Mouse (Mus musculus) liver, embryonic 13.5 days (tissue): ENCODE results near the gene Gm21987. TPM values are rescaled to one million over a fixed set of nuclear protein-coding genes. Genes with fewer than 3 reads are reported as not detected.
A peak's percentile ranks its signal among the peaks of the same experiment; 100 is the strongest.

Experiments
- ATAC-seq: fragments of 200-750 bp; cut with Nextera tagmentation; 2 replicates; pipeline ENCODE4 v1.8.0; 2017; ENCODE audit warnings: low read depth, mild to moderate bottlenecking, moderate number of reproducible peaks, moderate library complexity
- DNase-seq: peaks from one replicate; pipeline ENCODE4 v3.0.0; 2022
- H3K27ac ChIP-seq: fragments of 300-500 bp; sonication (generic); 2 replicates; pipeline ENCODE4 v1.5.1; 2015; ENCODE audit warnings: moderate library complexity, mild to moderate bottlenecking, inconsistent platforms
- H3K27me3 ChIP-seq: fragments of 300-500 bp; sonication (generic); 2 replicates; pipeline ENCODE4 v1.6.1; 2015; ENCODE audit warnings: mild to moderate bottlenecking, inconsistent platforms
- H3K36me3 ChIP-seq: fragments of 300-500 bp; sonication (generic); 2 replicates; pipeline ENCODE4 v1.6.1; 2015; ENCODE audit warnings: mild to moderate bottlenecking, inconsistent platforms
- H3K4me1 ChIP-seq: fragments of 300-500 bp; sonication (generic); replicated peaks from 2 replicates; pipeline ENCODE4 v1.6.1; 2015; ENCODE audit warnings: inconsistent platforms
- H3K4me2 ChIP-seq: fragments of 300-500 bp; sonication (generic); 2 replicates; pipeline ENCODE4 v1.6.1; 2015; ENCODE audit warnings: inconsistent platforms, mild to moderate bottlenecking, moderate library complexity
- H3K4me3 ChIP-seq: fragments of 300-500 bp; sonication (generic); replicated peaks from 2 replicates; pipeline ENCODE4 v1.5.1; 2015; ENCODE audit warnings: mild to moderate bottlenecking, inconsistent platforms
- H3K9ac ChIP-seq: fragments of 300-500 bp; sonication (generic); 2 replicates; pipeline ENCODE4 v1.6.1; 2015; ENCODE audit warnings: mild to moderate bottlenecking, inconsistent platforms
- H3K9me3 ChIP-seq: fragments of 300-500 bp; sonication (generic); replicated peaks from 2 replicates; pipeline ENCODE4 v1.6.1; 2016; ENCODE audit warnings: inconsistent platforms
- WGBS: fragments of 180-500 bp; shearing (Covaris S2); methylation state at CpG from one replicate; pipeline ENCODE4 v1.1.7; 2015; ENCODE audit not compliant: insufficient replicate concordance; 5-methylcytosine and 5-hydroxymethylcytosine counted together
- polyA plus RNA-seq: library from polyadenylated mRNA; unstranded; fragments of >200 nt; fragmentation: Nextera tagmentation; extraction: Ambion mirVana; gene quantifications from 2 replicates; pipeline ENCODE4 v1.2.1, GENCODE M21; 2015

Gene Gm21987
- not detected in 2 replicates for polyA plus RNA-seq

DNA sequence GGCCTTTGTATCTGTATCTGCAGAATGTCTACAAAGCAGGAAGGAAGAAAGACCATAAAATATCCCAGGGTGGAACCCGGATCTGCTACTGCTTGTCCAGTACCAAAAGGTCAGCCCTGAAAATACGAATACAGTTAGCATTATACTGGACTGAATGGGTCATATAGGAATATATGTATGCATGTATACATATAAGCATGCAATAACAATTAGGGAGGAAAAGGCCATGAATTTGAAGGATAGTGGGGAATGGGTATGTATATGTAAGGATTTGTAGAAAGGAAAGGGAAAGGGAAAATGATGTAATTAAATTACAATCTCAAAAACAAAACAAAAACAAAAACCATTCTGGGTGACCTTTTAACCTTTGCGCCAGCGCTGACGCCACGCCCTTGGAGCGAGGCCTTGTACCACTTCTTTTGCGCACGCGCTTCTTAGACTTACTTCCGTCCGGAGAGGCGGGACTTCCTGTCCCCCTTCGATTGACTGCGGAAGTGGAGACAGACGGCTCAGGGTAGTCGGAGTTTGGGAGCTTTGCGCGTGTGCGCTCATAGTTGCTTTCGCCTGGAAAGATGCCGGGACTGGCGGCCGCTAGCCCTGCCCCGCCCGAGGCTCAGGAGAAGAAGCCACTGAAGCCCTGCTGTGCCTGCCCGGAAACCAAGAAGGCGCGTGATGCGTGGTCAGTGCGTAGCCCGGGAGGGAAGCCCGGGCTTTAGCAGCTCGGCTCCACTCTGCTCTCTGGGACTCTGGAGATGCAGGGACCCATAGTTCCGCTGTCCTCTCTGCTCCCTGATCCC, at the start of gene Gm21987, which contains the start of gene Cox17:
Gm21987 (plus strand) TSS at position 512 of the 797 bp plus-strand sequence.
Cox17 (plus strand) TSS at position 463 of the 797 bp plus-strand sequence.
- Histone ChIP-seq H3K27me3 (peaks cover 3% of the 10 kb centered on the region; the same call in 1 of the 2 replicates), H3K4me2 (peak within 1 kb of the TSS; percentile 88), H3K9ac (peak within 1 kb of the TSS; percentile 93), H3K9me3 (no peaks in the 10 kb centered on the region), H3K36me3 (peaks cover 27% of the 10 kb centered on the region), H3K27ac (peak within 1 kb of the TSS; percentile 96), H3K4me1 (peaks cover 63% of the 10 kb centered on the region), H3K4me3 (peak within 1 kb of the TSS; percentile 89)
- DNase-seq (peak; percentile 89), ATAC-seq (peak; percentile 95)
- WGBS = 1% methylated on average over 35 of the region's 35 CpGs

- no peak overlapping the region for H3K4me3 ChIP-seq
- 0 out of 2 replicates have a peak, but pooled peaks cover 3% of the 10 kb centered on the region for H3K4me1 ChIP-seq
- H3K4me2 ChIP-seq = no peak overlapping the region
- 66% methylated on average over 6 of the region's 6 CpGs for WGBS
- H3K27me3 ChIP-seq = no peaks in the 10 kb centered on the region
- no peak overlapping the region for H3K27ac ChIP-seq
- H3K9ac ChIP-seq = no peak overlapping the region
- ATAC-seq (no peak), DNase-seq (no peak)
- no peaks in the 10 kb centered on the region for H3K36me3 ChIP-seq
- H3K9me3 ChIP-seq = no peaks in the 10 kb centered on the region
These were observed 48.4 kb upstream of the Gm21987 start for GRCm38 (mm10) chr16:38298410-38298809.

DNA sequence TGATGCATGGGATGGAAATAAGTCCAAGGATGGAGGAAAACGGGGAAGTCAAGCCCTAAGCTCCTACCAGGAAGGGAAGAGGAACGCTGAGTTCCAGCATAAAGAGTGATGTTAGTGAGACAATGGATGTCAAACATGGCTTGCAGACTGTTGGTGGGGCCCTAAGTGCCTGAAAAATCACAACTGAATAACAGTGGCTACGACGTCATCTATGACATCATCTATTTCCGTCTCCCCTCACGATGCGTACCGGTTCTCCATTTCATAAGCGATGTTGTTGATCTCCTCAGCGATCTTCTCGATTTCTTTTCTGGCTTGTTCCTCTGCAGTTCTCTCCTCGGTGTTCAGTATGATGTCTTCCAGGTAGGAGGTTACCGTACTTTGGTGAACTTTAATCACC, 44.5 kb upstream of the Gm21987 start:
- 74% methylated on average over 13 of the region's 13 CpGs for WGBS
- H3K4me2 ChIP-seq = no peak overlapping the region
- no peak overlapping the region for H3K9ac ChIP-seq
- H3K27me3 ChIP-seq = no peaks in the 10 kb centered on the region
- DNase-seq = no peak
- no peak for ATAC-seq
- no peaks in the 10 kb centered on the region for H3K9me3 ChIP-seq
- H3K4me3 ChIP-seq = no peak overlapping the region
- peaks cover 8% of the 10 kb centered on the region; the same call in 1 of the 2 replicates for H3K4me1 ChIP-seq
- no peaks in the 10 kb centered on the region for H3K36me3 ChIP-seq
- no peak overlapping the region for H3K27ac ChIP-seq

GRCm38 (mm10) chr16:38304460-38305194, 42.2 kb upstream of the Gm21987 start:
- Histone ChIP-seq H3K4me3 (no peak overlapping the region), H3K4me1 (peaks cover 8% of the 10 kb centered on the region; the same call in 1 of the 2 replicates), H3K9me3 (no peaks in the 10 kb centered on the region), H3K36me3 (no peaks in the 10 kb centered on the region), H3K27ac (no peak overlapping the region), H3K4me2 (no peak overlapping the region), H3K9ac (no peak overlapping the region), H3K27me3 (no peaks in the 10 kb centered on the region)
- no peak for DNase-seq
- no peak for ATAC-seq
- 70% methylated on average over 17 of the region's 17 CpGs for WGBS

- Histone ChIP-seq H3K9me3 (no peaks in the 10 kb centered on the region), H3K4me2 (no peak overlapping the region), H3K36me3 (no peaks in the 10 kb centered on the region), H3K9ac (no peak overlapping the region), H3K27ac (no peak overlapping the region), H3K27me3 (no peaks in the 10 kb centered on the region), H3K4me1 (peaks cover 8% of the 10 kb centered on the region; the same call in 1 of the 2 replicates), H3K4me3 (no peak overlapping the region)
- ATAC-seq = no peak
- 42% methylated on average over 18 of the region's 18 CpGs for WGBS
- peak; percentile 13 for DNase-seq
These were observed 40.1 kb upstream of the Gm21987 start for GRCm38 (mm10) chr16:38306571-38307220.

DNA sequence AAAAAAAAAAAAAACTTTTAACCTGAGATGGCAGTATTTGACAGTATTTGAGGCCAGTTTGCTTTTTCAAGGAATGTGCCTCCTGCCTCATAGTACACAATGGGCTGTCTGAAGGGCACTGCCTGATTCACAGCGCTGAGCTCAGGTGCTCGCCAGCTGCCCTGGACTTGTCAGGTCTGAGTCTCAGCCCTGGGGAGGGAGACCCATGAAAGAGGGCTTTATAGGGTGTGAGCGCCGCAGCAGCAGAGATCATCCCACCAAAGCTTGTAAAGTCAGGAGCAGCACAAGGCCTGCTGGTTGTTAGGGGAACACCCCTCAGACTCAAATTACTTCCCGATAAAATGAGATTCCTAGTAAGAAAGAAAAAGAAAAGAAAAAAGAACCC, 39.6 kb upstream of the Gm21987 start:
- H3K4me3 ChIP-seq = no peak overlapping the region
- WGBS = 65% methylated on average over 5 of the region's 5 CpGs
- no peaks in the 10 kb centered on the region for H3K27me3 ChIP-seq
- no peak overlapping the region for H3K9ac ChIP-seq
- DNase-seq = no peak
- no peak overlapping the region for H3K27ac ChIP-seq
- peaks cover 8% of the 10 kb centered on the region; the same call in 1 of the 2 replicates for H3K4me1 ChIP-seq
- H3K36me3 ChIP-seq = no peaks in the 10 kb centered on the region
- H3K4me2 ChIP-seq = no peak overlapping the region
- no peak for ATAC-seq
- H3K9me3 ChIP-seq = no peaks in the 10 kb centered on the region

DNA sequence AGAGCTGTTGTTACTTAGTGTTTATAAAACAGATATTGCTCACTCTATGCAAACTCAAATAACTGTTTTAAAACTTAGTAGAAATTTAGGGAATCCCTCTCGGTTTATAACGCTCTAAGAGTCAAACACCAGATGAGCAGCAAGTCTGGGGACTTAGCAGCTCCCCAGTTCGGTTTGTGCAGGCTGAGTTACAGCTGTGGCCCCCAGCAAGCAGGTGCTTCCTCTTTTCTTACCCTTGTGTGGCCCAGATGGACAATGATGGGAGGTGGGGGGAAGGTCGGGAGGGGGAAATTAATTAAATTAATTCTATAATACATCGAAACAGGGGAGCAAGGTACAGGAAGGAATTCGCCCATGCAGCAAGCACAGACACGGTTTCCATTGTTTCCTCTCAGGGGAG, 39.2 kb upstream of the Gm21987 start:
- Histone ChIP-seq H3K27ac (no peak overlapping the region), H3K4me2 (no peak overlapping the region), H3K9me3 (no peaks in the 10 kb centered on the region), H3K36me3 (no peaks in the 10 kb centered on the region), H3K27me3 (no peaks in the 10 kb centered on the region), H3K4me3 (no peak overlapping the region), H3K9ac (no peak overlapping the region), H3K4me1 (peaks cover 8% of the 10 kb centered on the region; the same call in 1 of the 2 replicates)
- DNase-seq (no peak), ATAC-seq (no peak)
- 39% methylated on average over 7 of the region's 7 CpGs for WGBS

DNA sequence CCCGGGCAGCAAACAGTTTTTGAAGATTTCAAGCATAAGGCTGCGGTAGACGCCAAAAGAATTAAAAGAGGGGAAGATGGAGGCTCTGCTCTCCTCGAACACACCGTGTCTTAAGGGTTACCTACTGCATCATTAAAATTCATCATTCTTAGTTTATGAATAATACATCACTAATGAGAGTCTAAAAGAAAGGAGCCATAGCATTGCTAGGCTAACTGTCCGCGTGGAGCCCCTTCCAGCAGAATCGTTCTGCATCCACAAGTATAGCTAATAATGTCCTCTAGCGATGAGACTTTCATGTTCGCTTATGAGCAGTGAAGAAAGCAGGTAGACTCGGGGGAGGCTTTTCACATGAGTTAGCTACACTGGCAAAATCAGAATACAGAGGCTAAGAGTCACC, 38.6 kb upstream of the Gm21987 start:
- H3K9ac ChIP-seq = no peak overlapping the region
- H3K4me2 ChIP-seq = no peak overlapping the region
- no peaks in the 10 kb centered on the region for H3K36me3 ChIP-seq
- H3K4me1 ChIP-seq = peaks cover 8% of the 10 kb centered on the region; the same call in 1 of the 2 replicates
- ATAC-seq (no peak), DNase-seq (no peak)
- H3K27ac ChIP-seq = no peak overlapping the region
- H3K27me3 ChIP-seq = no peaks in the 10 kb centered on the region
- H3K9me3 ChIP-seq = no peaks in the 10 kb centered on the region
- WGBS = 80% methylated on average over 11 of the region's 11 CpGs
- H3K4me3 ChIP-seq = no peak overlapping the region

DNA sequence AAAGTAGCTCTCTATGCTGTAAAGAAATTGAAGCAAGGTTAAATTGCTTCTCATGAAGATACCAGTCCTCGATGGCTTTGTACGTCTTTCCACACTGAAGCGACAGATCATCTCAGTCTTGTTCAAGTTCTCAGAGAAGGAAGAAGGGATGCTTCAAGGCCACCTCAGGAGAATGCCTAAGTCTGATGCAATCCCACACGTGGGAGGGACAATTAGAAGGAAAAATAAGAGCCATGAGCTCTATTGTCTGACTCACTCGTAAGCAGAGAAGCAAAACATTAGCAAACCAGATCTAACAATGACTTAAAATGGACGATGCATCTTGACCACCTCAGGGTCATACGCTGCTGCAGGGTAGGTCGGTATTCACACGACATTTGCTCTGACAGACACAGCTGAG, 28.3 kb upstream of the Gm21987 start:
- ATAC-seq = no peak
- Histone ChIP-seq H3K9ac (no peak overlapping the region), H3K9me3 (no peaks in the 10 kb centered on the region), H3K36me3 (no peaks in the 10 kb centered on the region), H3K4me1 (no peaks in the 10 kb centered on the region), H3K4me3 (no peak overlapping the region), H3K27me3 (no peaks in the 10 kb centered on the region), H3K27ac (no peak overlapping the region), H3K4me2 (no peak overlapping the region)
- DNase-seq = no peak
- 65% methylated on average over 9 of the region's 9 CpGs for WGBS

DNA sequence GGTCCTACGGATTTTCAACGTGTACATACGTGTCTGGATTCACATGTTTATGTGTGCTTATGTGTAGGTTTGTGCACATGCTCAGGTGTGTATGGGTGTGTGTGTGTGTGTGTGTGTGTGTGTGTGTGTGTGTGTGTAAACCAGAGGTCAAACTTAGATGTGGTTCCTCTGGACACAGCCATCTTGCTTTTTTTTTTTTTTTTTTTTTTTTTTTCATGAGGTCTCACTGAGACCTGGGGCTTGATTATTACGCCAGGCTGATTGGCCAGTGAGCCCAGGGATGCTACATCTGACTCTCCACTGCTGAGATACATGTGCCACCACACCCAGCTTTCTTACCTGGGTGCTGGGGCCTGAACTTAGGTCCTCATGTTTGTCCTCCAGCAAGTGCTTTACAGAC, 27.8 kb upstream of the Gm21987 start:
- no peak for ATAC-seq
- no peak for DNase-seq
- 70% methylated on average over 4 of the region's 4 CpGs for WGBS
- no peaks in the 10 kb centered on the region for H3K36me3 ChIP-seq
- H3K27ac ChIP-seq = no peak overlapping the region
- no peak overlapping the region for H3K9ac ChIP-seq
- H3K4me2 ChIP-seq = no peak overlapping the region
- no peak overlapping the region for H3K4me3 ChIP-seq
- no peaks in the 10 kb centered on the region for H3K27me3 ChIP-seq
- no peaks in the 10 kb centered on the region for H3K4me1 ChIP-seq
- H3K9me3 ChIP-seq = no peaks in the 10 kb centered on the region

DNA sequence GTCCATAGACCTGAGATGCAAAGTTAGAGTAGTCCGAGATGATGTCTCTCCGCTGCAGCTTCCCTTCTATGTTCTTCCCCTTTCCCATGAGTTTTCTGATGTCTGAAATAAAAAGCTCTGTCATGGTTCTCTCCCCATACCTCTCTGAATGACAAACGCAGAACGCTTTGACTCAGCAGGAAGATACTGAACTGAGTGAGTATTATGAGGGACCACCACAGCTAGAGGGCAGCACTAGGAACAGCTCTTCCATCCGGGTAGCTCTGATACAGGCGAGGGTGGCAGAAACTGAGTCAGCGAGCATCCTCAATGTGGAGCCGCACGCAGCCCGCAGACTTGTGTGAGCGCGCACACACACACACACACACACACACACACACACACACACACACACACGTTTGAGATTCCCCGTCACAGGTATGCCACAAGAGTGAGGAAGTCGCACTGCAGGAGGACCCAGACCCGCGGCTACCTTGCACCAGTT, 25.3 kb upstream of the Gm21987 start:
- H3K4me1 ChIP-seq = no peaks in the 10 kb centered on the region
- no peak for ATAC-seq
- WGBS = 19% methylated on average over 17 of the region's 17 CpGs
- peak overlapping the region; percentile 29; the same call in 1 of the 2 replicates for H3K4me2 ChIP-seq
- H3K27ac ChIP-seq = no peak overlapping the region
- H3K9ac ChIP-seq = no peak overlapping the region
- H3K27me3 ChIP-seq = no peaks in the 10 kb centered on the region
- H3K36me3 ChIP-seq = no peaks in the 10 kb centered on the region
- peak; percentile 20 for DNase-seq
- no peak overlapping the region for H3K4me3 ChIP-seq
- no peaks in the 10 kb centered on the region for H3K9me3 ChIP-seq
